Mouse (Mus musculus): Measurements from ENCODE around the gene Diras2.

The Diras2 gene

GRCm38 (mm10) chr13:52531121-52531520 lies at the start of gene Diras2:
Gene Diras2 (minus strand): TSS chr13:52531279.
- DNase-seq (ENCODE audit: low spot score), result no peak

GRCm38 (mm10) chr13:52578776-52579175 lies 47.7 kb upstream of the Diras2 start:
- DNase-seq (ENCODE audit: low spot score), result no peak

GRCm38 (mm10) chr13:52577939-52578338 lies 46.9 kb upstream of the Diras2 start:
- DNase-seq (ENCODE audit: low spot score), result no peak

- DNase-seq (ENCODE audit: low spot score), result no peak
Measured at GRCm38 (mm10) chr13:52577326-52577920, 46.3 kb upstream of the Diras2 start.

GRCm38 (mm10) chr13:52576841-52577240 lies 45.8 kb upstream of the Diras2 start:
- DNase-seq (ENCODE audit: low spot score), result no peak

- no peak for DNase-seq (ENCODE audit: low spot score)
Measured at GRCm38 (mm10) chr13:52576021-52576614, 45.0 kb upstream of the Diras2 start.

- DNase-seq (ENCODE audit: low spot score), result no peak
Measured at GRCm38 (mm10) chr13:52575483-52575882, 44.4 kb upstream of the Diras2 start.

GRCm38 (mm10) chr13:52574311-52574710 lies 43.2 kb upstream of the Diras2 start:
- DNase-seq (ENCODE audit: low spot score), result no peak

- DNase-seq (ENCODE audit: low spot score), result no peak
Measured at GRCm38 (mm10) chr13:52572451-52573446, 41.7 kb upstream of the Diras2 start.

- no peak for DNase-seq (ENCODE audit: low spot score)
Measured at GRCm38 (mm10) chr13:52571591-52572384, 40.7 kb upstream of the Diras2 start.

GRCm38 (mm10) chr13:52570276-52570675 lies 39.2 kb upstream of the Diras2 start:
- no peak for DNase-seq (ENCODE audit: low spot score)

GRCm38 (mm10) chr13:52569194-52569769 lies 38.2 kb upstream of the Diras2 start:
- no peak for DNase-seq (ENCODE audit: low spot score)

GRCm38 (mm10) chr13:52566777-52567176 lies 35.7 kb upstream of the Diras2 start:
- no peak for DNase-seq (ENCODE audit: low spot score)

GRCm38 (mm10) chr13:52566188-52566760 lies 35.2 kb upstream of the Diras2 start:
- DNase-seq (ENCODE audit: low spot score), result no peak

- no peak for DNase-seq (ENCODE audit: low spot score)
Measured at GRCm38 (mm10) chr13:52565103-52565739, 34.1 kb upstream of the Diras2 start.

- DNase-seq (ENCODE audit: low spot score), result no peak
Measured at GRCm38 (mm10) chr13:52562166-52562571, 31.1 kb upstream of the Diras2 start.

GRCm38 (mm10) chr13:52561367-52562165 lies 30.5 kb upstream of the Diras2 start:
- no peak for DNase-seq (ENCODE audit: low spot score)

- no peak for DNase-seq (ENCODE audit: low spot score)
Measured at GRCm38 (mm10) chr13:52557421-52557820, 26.3 kb upstream of the Diras2 start.

- DNase-seq (ENCODE audit: low spot score), result no peak
Measured at GRCm38 (mm10) chr13:52554722-52555121, 23.6 kb upstream of the Diras2 start.

Measured in urinary bladder, postnatal 14 days (tissue).